Mouse (Mus musculus) MEL-GATA-1-ER (cell line): ENCODE results near the gene Sh3rf1.

Source experiments
- DNase-seq: peaks from one replicate; pipeline ENCODE4 v3.0.0-alpha.2; 2012; ENCODE audit warnings: low read depth; ENCODE audit errors: extremely low read depth

Sh3rf1 gene

GRCm38 (mm10) chr8:61321780-61322179 lies 98.1 kb downstream of the Sh3rf1 start:
- DNase-seq = no peak

GRCm38 (mm10) chr8:61322462-61322861 lies 98.8 kb downstream of the Sh3rf1 start:
- no peak for DNase-seq

- DNase-seq = no peak
Measured at GRCm38 (mm10) chr8:61324363-61324914, 100.8 kb downstream of the Sh3rf1 start.

- no peak for DNase-seq
Measured at GRCm38 (mm10) chr8:61325014-61325715, 101.5 kb downstream of the Sh3rf1 start.

DNA sequence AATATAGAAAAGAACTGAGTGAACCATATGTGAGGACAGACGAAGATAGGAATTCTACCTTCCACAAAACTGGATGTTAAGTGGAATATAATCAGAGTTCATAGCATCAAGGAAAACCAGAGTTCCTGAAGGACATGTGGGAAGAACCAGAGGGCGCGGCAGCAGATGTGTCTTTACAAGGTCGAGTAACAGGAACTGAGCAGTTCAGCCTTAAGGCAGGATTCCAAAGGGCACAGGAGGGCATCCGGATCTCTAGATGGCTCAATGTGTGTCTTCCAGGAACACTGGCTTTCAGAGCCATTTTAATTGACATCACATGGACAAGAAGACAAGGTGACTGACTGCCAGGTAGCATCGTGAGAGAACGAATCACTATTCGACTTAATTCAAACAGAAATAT lies 102.6 kb downstream of the Sh3rf1 start:
- DNase-seq = no peak

DNA sequence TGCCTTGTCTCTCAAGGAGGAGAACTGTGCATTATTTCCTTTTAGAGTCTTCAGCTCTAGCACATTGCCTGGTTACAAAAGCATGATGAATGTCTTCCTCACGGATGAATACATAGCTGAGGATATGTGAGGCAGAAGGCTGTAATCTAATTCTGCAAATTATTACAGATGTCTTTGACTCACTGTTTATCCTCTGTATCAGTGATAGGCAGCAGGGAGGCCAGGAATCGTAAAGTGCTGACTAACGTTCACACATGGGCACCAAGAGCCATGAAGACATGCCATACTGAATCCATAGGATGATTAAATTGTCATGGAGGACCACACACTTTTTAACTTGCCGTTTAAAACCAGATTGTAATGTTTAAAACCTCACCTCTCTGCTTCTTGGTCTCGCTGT lies 103.7 kb downstream of the Sh3rf1 start:
- DNase-seq = no peak

GRCm38 (mm10) chr8:61339629-61340028 lies 116.0 kb downstream of the Sh3rf1 start:
- no peak for DNase-seq

DNA sequence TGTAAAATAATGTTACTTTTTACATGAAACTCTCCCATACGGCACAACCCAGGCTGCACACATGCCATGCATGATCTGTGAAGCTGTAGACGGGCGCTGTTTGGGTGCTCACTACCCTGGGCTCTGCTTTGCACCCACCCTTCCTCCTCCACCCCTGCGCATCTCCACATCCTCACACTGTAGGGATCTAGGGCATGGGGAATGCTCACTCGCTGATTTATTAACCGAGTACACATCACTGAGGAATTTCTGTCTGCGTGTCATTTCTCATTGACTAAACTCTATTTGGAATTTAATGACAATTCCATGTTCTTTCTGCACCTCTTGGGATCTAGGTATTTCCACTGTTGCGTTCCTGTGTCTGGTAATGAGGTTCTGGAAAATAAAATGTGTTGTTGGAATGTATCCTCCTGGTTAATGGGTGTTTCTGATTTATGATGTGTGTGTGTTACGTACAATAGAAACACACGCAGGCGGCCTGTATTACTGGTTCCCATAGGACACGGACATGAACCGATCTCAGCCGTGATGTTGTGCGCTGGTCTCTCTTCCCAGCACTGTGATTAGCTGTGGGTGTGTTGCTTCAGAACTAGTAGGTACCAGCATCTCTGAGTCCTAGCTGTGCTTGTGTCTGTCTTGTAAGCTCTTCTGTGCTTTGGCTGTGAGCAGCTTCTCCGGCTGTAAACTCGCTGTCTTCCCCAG lies 116.8 kb downstream of the Sh3rf1 start:
- no peak for DNase-seq

- DNase-seq = no peak
Measured at GRCm38 (mm10) chr8:61341587-61342441, 118.1 kb downstream of the Sh3rf1 start.

GRCm38 (mm10) chr8:61342473-61343026 lies 118.9 kb downstream of the Sh3rf1 start:
- DNase-seq = no peak

- no peak for DNase-seq
Measured at GRCm38 (mm10) chr8:61344435-61344834, 120.8 kb downstream of the Sh3rf1 start.

GRCm38 (mm10) chr8:61346941-61347340 lies 123.3 kb downstream of the Sh3rf1 start:
- DNase-seq = no peak

DNA sequence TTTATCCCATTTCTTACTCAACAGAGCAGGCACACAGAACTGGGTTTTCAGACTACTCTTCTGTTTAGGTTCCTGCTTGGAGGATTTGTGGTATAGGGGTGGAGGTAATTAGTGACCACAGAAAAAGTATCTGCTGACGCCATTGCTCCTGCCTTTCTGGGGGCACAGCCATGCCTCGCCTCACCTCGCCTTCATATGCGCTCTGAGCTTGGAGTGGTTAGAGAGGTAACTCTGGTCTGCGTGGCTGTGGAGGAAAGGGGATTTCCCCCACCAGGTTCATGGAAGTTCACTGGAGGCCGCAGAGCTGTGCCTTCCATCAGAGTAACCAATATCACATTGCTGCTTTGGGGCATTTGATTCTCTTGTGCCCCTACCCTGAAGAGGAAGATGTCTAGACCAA lies 123.9 kb downstream of the Sh3rf1 start:
- no peak for DNase-seq

- DNase-seq = no peak
Measured at GRCm38 (mm10) chr8:61348029-61348428, 124.4 kb downstream of the Sh3rf1 start.

DNA sequence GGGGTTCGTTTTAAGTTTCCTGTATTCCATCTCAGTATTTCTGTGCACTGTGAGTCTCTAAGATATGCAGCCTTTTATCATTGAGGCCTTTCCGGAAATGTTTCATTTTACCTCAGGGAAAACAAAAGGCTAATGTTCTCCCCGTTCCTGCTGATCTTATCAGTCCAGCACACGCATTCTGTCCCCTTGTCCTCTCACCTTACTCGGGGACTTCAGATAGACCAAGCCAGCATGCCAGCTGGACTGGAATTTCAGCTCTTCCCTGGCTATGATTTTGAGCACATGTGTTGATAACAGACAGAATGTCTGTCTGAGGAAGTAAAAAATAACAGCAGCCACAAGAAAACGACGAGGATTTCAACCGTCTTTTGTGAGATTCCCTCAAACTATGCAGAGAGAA lies 124.8 kb downstream of the Sh3rf1 start:
- no peak for DNase-seq

GRCm38 (mm10) chr8:61350443-61350842 lies 126.8 kb downstream of the Sh3rf1 start:
- DNase-seq = no peak

DNA sequence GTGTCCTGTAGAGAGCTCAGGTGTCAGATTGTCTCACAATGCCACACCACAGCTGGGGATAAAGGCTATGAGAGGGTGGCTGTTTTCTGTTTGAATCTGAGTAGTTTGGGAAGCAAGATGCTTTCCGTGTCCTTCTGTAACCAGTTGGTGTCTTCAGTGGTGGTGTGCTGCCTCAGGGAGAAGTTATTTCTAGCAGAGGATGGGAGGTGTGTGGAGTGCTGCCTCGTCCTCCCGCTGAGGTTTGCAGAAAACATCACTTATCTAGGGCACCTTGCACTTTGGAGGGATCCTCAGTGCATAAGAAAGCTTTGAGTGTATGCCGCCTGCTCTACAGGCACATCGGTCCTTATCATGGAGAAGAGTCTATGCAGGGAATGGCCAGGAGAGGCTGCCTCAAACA lies 128.0 kb downstream of the Sh3rf1 start:
- DNase-seq = no peak

GRCm38 (mm10) chr8:61355503-61355902 lies 131.8 kb downstream of the Sh3rf1 start:
- no peak for DNase-seq

- DNase-seq = no peak
Measured at GRCm38 (mm10) chr8:61359004-61359403, 135.3 kb downstream of the Sh3rf1 start.

DNA sequence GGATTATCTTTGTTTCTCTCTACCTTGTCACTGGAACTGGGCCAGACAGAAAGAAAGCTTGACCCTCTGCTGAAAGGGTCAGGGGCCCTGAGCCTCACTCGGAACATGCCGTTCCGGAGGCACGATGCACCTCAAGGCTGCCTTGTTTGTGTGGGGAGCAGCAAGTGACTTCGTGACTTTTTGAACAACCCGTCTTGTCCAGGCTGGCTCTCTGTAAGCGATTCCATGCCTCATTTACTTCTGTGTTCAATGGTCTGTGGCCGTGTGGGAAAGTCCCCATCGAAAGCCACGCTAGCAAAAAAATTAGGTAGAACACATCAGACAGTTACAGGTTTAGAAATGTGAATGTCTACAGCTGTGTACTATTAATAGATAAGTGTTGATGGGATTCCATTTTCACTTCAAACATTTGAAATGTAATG lies 136.2 kb downstream of the Sh3rf1 start:
- no peak for DNase-seq

GRCm38 (mm10) chr8:61360362-61360761 lies 136.7 kb downstream of the Sh3rf1 start:
- DNase-seq = no peak
